Mouse (Mus musculus): Measurements from ENCODE around the gene Alg12.

The Alg12 gene

DNA sequence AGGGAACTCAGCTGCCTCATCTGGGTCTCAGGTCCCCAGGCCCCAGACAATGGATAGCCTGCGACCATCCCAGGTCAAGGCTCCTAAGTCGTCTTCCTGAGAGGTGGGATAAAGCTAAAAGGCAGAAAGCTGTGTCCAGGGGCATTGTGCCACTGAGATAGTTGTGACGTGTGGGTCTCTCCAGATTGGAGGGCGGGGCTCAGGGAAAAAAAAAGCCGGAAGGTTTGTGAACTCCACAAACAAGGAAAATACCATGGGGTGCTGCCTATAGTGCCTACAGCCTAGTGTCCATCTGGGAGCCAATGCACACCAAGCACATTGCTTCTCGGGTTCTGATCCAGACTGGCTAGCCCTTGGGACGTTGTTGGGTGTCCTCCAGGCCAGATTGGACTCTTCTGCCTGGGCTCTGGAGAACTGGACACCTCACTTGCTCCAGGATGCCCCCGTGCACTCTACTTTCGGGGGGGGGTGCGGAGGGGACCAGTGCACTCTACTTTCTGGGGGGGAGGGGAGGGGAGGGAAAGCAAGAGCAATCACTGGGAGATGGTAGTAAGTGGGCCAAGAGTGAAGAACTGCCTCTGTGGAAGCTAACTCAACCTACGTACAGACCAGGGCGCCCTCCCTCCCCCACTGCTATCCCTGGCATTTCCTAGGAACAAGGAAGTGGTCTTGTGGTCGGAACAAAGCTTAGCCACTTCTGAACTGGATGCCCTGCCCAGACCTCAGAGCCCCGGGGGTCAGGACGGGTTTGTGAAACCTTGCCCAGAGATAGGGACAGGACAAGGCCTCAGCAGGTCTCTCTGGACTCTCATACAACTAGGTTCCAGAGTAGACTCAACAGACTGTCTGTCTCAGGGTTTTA is 36.1 kb upstream of the Alg12 start:
- in situ Hi-C loops (cut with MseI, MboI), result no loop called here

DNA sequence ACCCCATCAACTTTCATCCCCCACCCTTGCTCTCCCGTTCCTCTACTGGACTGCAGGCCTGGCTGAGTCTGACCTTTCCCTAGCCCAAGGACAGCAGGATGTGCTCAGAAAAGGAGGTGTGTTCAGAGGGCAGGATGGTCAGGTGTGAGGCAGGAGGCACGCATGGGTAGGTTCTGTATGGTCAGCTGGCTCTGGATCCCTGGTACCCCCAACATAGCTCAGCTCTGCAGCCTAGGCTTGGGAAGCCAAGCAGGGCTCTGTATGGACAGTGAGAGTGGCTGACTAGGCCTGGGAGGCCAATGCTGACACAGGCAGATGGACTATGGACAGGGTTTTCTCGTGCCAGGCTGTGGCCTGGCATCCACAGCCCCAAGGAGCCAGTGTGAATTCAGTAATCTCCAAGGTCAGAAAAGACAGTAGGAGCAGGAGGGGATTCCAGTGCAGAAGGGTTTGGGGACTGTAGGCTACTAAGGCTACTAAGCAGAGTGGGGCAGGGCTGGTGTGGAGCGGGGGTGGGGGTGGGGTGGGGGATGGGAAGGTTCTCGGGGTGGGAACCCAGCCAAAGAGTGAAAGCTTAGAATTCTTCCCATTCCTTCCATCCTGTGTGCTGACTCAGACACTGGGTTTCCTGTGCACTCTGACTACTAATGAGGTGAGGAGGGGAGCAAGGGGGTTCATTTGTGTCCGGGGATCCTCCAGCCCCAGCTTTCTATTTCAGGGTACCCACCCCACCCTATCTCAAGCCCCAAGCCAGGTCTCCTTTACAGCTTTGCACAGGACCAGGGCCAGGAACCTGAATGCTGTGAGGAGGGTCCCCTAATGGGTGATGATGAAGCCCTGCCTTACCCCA is 35.2 kb upstream of the Alg12 start:
- in situ Hi-C loops (cut with MseI, MboI), result no loop called here

DNA sequence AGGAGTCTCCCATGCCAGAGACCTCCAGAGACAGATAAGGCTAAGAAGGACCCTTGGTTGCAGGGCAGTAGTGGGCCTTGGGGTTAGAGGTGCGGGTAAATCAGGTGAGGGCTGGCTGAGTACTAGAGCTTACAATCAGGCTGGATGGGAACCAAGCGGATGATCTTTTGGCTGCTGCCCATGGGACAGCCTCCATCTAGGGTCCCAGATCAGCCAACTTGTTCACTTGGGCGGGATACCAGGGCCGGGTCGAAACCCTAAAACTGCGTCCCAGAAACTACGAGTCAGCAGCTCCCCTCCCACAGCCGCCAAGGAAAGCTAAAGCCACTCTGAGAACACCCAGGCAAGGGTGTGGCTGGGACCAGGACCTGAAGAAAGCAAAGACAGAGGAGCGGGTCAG is 34.0 kb upstream of the Alg12 start:
- in situ Hi-C loops (cut with MseI, MboI), result no loop called here

DNA sequence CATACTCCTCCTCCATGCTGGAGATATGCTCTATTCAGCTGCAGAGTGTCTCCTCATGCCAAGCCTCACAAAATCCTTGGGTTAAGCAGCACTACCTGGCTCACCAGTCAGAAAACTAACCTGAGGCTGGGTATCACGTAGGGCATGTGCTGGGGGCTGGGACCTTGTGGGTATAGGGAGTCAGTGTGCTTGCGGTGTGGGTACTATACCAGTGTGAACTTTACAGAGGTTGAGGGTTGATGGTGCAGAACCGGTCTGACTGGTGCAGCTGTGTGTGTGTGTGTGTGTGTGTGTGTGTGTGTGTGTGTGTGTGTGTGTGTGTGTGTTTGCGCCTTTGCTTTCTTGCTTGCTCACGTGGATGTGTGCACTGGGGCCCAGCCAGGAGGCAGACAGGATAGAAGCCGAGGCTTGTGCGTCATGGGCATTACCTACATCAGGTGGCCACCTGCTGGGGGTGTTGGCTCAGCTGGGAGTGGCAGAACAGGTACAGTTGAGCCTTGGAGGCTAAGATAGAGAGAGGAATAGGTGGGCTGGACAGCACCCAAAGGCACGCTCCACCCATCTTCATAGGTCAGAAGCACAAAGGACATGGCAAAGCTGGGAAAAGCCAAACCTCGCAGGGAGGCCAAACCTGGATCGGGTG is 32.5 kb upstream of the Alg12 start:
- in situ Hi-C loops (cut with MseI, MboI), result no loop called here

DNA sequence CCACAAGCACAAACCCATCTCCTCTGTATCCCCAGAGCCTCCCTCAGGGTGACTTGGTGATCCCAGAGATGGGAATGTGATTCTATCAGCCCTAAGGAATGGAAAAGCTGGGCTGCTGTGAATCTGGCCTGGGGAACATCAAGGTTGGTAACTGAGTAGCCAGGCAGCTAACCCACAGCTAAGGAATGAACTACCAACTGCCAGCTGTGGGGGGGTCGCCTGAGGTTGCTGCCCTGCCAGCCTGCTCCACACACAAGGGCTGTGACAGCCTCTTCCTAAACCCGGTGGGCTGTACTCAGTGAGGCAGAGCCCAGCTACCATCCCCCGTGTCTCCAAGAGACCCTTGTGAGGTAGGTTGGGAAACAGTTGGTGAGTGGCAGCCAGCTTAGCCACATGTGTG is 32.0 kb upstream of the Alg12 start:
- in situ Hi-C loops (cut with MseI, MboI), result no loop called here

DNA sequence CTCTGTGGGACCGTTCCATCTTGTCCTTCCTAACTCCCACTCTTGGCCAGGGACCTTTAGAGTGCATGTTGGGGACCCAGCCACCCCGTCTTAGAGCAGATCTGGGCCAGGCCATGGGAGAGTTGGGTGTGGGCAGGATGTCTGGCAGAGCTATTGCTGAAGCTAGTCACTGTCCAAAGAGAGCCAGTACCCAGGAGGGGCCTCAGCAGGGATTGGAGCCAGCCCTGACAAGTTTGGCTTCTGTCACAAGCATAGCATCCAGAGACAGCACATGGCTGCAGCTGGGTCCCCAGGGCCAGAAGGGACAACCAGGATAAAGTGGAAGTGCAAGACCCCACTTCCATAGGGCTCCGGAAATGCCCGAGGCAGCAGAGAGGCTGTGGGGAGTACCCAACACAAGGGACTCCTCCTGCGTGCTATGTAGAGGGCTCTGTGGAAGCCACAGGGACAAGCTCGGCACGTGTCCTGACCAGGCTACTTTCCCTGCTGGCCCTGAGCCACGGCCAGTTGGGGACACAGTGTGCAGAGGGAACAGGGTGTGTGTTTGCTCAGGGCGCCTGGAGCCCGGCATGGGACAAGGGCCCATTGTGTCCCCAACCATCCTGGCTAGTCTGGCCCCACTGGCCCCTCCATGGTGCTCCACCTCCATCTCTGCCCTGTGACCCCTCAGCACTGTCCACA is 31.2 kb upstream of the Alg12 start:
- in situ Hi-C loops (cut with MseI, MboI), result no loop called here

DNA sequence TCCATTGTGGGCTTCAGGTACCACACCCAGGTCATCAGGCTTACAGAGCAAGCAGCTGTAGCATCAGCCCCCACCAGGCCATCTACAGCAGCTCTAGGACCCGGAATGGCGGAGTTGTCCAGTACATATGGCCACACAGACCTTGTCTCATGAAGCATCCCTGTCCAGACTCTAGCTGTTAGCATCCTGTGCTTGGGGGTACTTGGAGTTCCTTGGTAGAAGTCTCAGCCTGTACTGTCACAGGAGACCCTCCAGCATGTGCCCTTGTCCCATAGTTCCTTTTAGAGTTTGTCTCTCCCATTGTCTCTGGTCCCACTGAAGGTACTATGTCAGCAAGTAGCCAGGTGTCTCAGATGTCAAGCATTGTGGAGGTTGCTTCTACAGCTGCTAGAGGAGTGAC is 30.5 kb upstream of the Alg12 start:
- in situ Hi-C loops (cut with MseI, MboI), result no loop called here

DNA sequence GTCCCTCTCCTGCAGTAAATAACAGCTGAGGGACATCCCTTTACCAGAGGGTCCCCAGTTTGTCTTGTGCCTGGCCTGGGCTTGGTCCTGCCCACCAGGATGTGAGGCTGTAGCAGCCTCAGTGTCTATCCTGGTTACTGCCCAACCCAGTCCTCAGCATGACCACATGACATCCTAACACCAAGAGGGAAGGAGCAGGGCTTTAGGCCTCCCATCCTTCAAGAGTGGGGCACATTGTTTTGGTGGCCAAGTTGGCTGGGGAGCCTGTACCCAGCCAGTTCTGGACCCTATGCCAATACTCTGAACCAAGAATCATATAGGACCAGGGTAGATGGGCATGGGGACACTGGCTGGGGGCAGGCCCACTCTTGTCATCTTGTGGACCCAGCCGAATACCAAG is 29.5 kb upstream of the Alg12 start:
- in situ Hi-C loops (cut with MseI, MboI), result no loop called here

DNA sequence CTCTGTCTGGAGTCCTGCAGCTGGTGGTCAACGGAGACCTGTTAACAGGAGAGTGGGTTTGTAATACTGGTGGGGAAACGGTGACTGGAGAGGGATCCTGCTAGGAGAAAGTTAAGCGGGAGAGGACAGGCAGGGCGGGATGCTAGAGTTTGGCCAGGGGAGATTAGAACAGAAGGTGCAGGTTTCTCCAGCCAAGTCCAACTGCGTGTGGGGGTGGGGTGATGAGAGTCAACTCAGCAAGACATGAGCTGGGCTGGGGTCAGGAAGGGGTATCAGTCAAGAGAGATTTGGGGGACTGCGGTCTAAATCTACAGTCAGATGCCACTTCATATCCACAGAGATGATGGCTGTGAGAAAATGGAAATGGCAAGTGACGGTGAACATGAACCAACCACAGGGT is 25.8 kb upstream of the Alg12 start:
- in situ Hi-C loops (cut with MseI, MboI), result no loop called here

DNA sequence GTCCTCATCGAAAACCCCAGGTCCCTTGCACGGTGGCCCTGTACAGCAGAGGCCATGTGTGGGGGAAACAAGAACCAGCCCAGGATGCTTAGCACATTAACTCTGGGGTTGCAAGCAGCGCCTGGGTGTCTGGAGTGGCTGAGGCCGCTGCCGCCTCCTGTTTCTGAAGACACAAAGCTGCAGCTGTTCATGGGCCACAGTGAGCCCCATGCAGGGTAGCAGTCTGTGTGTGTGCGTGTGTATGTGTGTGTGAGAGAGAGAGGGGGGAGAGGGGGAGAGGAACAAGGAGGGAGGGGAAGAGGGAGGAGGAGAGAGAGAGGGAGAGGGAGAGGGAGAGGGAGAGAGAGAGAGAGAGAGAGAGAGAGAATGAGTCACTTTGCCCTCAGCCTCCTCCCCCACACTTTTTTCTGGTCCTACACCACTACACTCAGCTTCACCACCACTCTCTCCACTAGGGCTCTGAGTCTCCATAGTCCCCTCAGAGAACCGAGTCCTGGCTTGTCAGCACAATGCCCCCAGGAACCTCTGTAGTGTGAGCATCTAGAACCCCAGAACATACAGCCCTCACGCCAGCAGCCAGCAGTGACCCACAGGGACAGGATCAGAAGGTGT is 24.5 kb upstream of the Alg12 start:
- in situ Hi-C loops (cut with MseI, MboI), result no loop called here

DNA sequence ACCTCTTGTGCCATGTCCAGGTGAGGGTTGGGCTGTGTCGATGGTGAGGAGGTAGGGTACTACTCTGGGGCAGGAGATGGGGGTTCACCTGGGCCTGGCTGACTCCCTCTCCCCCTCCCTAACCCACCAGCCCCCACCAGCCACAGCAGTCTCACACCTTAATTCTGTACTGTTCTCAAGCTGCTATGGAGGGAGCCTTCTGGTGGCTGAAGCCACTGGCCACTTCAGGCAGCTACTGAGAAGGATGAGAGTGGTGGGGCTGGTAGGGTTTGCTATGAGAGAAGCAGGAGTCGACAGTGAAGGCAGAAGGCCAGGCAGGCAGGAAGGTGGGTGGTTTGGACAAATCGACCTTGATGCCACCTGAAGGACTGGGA is 23.2 kb upstream of the Alg12 start:
- in situ Hi-C loops (cut with MseI, MboI), result no loop called here

DNA sequence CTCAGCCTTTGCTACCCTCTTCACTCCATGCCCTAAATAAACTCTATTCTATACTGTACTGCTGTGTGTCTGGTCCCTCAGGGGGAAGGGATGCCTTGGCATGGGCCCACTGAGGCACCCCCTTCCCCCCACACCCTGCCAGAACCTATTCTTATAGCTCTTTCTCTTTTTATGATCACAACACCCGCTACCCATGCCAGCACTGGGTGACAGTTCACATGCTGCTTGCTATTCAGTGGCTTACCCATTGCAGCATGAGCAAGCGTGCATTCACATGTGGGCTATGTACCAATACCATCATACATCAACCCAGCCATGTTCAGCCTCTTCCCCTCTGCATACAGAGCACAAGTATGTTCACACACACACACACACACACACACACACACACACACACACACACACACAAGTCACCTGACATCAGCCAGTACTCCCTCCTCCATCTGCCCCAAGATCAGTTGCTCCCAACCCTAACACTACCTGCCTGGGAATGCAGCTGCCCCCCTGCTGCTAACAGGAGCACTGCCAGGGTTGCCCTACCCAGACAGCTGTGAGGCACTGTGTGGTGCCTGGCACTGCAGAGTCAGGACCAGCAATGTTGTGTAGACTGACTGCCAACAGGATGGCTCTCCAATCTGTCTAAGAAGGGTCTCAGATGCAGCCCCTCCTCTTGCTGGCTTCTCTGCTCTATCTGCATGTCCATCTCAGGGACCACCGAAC is 22.6 kb upstream of the Alg12 start:
- in situ Hi-C loops (cut with MseI, MboI), result no loop called here

DNA sequence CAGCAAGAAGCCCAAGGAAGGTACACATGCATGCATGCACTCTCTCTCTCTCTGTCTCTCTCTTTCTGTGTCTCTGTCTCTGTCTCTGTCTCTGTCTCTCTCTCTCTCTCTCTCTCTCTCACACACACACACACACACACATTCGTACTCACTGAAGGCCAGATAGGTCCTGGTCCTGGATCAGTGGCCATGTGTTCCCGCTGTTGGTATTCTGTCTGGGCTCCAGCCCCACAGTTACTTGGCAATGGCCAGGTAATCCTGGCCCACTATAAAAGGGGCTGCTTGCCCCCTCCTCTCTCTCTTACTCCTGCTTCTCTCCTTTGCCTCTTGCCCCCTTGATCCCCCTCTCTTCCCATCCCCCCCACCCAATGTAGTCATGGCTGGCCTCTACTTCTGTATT is 22.0 kb upstream of the Alg12 start:
- in situ Hi-C loops (cut with MseI, MboI), result no loop called here

DNA sequence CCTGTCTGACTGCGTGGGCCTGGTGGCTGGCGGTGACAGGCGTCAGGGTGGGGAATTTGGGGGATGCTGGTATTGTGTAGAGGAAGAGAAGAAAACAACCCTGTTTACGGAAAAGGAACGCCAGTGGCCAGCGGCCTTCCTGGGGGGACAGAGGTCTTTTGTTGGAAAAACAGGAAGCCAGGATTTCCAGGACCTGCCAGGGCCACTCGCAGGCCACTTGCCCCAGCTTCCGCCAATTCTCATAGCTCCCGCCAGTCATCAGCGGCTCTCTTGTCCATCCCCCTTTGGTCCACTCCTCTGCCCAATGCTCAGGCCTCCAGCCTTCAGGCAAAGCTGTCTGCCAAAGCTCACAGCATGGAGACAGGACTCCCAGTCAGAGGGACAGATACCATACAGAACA is 21.0 kb upstream of the Alg12 start:
- in situ Hi-C loops (cut with MseI, MboI), result no loop called here

DNA sequence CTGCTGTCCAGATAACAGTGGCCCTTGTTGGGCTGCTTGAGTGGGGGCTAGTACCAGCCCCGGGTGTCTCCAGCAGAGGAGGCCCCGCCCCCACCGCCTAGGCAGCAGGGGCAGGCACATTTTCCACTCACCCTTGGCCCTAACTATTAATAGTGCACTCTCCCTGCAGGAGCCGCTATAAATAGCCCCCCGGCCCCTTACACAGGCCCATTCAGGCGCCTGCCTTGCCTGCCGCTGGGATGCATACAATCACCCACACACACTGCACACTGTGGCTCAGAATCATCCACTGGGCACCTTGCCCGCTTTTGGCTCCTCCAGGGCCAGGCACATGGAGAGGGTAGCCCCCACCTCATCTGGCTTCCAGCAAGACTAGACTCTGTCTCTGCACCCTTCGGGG is 20.2 kb upstream of the Alg12 start:
- in situ Hi-C loops (cut with MseI, MboI), result no loop called here

DNA sequence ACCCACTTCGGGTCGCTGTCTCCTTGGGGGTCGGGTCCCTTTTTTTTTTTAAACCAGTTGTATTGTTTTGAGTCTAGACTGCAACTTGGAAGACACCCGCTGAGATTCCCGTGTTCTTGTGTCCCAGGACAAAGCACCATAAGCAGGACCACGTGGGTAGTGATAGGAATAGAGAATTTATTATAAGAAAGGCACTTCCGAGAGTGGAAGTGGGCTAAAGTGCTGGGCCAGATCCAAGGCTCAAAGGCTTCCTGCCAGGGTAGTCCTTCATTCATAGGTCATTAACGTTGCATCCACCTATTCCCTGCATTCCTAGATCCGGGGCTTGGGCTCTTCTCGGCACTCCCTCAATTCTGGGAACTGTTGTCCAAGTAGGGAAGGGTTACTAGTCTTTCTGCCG is 18.9 kb upstream of the Alg12 start:
- in situ Hi-C loops (cut with MseI, MboI), result no loop called here

DNA sequence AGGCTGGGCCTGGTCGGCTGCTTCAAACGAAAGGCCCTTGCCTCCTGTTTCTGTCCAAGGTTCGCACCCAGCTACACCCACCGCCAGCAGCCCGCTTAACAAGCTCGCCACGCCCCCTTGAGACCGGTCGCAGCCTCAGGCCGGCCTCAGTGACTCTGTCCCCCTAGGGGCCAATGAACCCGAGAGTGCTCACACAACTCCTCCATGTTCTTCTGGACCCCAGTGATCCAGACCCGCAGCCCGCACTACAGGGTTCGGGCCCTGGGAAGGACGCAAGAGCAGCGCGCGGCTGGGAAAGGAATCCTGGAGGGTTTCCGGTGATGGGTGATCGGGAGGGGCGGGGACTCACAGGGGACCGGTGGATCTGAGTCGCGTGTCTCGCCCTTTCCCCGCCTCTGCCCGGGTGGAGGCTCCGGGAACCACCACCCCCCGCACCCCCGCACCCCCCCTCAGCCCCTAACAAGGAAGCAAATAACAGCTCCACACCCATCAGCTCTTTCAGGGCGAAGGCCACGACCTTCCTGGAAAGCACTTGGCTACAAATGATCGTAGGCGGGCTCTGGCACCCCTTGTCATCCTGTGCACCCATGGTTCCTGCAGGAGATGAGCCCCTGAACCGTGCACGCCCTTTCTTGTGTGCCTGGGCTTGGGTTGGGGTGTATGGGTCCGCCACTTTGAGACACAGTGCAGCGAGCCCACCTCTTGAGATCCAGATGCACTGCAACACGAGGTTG is 18.2 kb upstream of the Alg12 start:
- in situ Hi-C loops (cut with MseI, MboI), result no loop called here

DNA sequence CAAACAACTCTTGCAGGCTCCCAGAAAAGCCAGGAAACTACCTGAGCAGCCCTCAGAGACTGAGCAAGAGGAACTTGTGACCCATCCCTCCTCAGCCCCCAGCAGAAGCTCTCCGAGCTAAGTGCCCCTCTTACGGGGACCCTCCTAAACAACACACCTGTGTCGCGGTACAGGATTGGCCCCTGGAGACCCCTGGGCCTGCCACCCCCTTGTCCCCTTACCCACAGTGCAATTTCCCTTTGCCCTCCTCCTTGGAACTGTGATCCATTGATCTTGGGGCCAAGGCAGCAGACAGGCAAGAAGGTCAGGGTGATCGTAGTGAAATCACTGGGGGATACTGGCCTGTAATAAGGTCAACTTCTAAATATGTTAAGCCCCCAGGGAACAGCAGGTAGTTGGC is 17.5 kb upstream of the Alg12 start:
- in situ Hi-C loops (cut with MseI, MboI), result no loop called here

DNA sequence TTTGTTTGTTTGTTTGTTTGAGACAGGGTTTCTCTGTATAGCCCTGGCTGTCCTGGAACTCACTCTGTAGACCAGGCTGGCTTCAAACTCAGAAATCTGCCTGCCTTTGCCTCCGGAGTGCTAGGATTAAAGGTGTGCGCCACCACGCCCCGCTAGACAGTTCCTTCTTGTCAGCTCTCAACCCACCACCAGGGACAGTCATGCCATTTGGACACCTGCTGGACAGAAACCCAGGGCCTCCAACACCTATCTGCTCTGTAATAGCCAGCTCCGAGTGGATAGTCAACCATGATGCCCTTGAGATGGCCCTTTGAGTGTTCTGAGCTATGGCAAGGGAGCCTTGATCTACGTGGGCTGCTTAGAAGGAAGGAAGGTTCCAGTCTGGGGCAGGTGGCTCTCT is 16.9 kb upstream of the Alg12 start:
- in situ Hi-C loops (cut with MseI, MboI), result no loop called here

DNA sequence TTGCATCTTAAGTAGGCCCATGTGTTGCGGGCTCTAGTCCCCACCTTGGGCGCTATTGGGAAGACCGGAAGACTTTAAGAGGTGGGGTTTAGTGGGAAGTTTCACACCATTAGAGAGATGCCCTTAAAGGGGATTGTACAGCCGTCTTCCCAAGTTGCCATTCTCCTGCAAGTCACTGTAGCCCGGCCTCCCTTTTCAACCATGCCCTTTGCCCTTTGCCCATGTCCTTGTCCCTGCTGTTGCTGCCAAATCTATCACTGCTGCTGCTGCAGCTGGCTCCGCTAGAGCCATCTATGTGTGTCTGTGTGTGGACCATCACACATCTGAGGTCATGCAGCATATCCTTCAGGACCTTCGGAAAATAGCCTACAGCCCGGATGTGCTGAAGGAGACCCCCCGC is 13.4 kb upstream of the Alg12 start:
- in situ Hi-C loops (cut with MseI, MboI), result no loop called here

All from mouse trophoblast stem cell (cell line).